Mouse (Mus musculus) forebrain, postnatal 0 days (tissue): ENCODE results near the gene Gtf2i. TPM values are rescaled to one million over a fixed set of nuclear protein-coding genes. Genes with fewer than 3 reads are reported as not detected.

Source experiments
- ATAC-seq: fragments of 200-750 bp; cut with Nextera tagmentation; 2 replicates; pipeline ENCODE4 v1.8.0; 2017; ENCODE audit warnings: mild to moderate bottlenecking, moderate library complexity
- DNase-seq: peaks from one replicate; pipeline ENCODE4 v3.0.0-alpha.2; 2015
- H3K27ac ChIP-seq: fragments of 300-500 bp; sonication (generic); 2 replicates; pipeline ENCODE4 v1.5.1; 2014; ENCODE audit warnings: low read depth, mild to moderate bottlenecking, antibody characterized with exemption, low read length, moderate library complexity, mixed read lengths
- H3K27me3 ChIP-seq: fragments of 300-500 bp; sonication (generic); 2 replicates; pipeline ENCODE4 v1.6.1; 2014; ENCODE audit warnings: mild to moderate bottlenecking, low read length, mixed read lengths; ENCODE audit not compliant: insufficient read depth
- H3K36me3 ChIP-seq: fragments of 300-500 bp; sonication (generic); 2 replicates; pipeline ENCODE4 v1.6.1; 2014; ENCODE audit warnings: mild to moderate bottlenecking, moderate library complexity; ENCODE audit not compliant: insufficient read depth
- H3K4me1 ChIP-seq: fragments of 300-500 bp; sonication (generic); 2 replicates; pipeline ENCODE4 v1.6.1; 2014; ENCODE audit warnings: antibody characterized with exemption; ENCODE audit not compliant: insufficient read depth
- H3K4me2 ChIP-seq: fragments of 300-500 bp; sonication (generic); 2 replicates; pipeline ENCODE4 v1.6.1; 2014; ENCODE audit warnings: low read depth, mild to moderate bottlenecking, moderate library complexity
- H3K4me3 ChIP-seq: fragments of 300-500 bp; sonication (generic); 2 replicates; pipeline ENCODE4 v1.5.1; 2014; ENCODE audit warnings: low read depth, low read length, mixed read lengths
- H3K9ac ChIP-seq: fragments of 300-500 bp; sonication (generic); 2 replicates; pipeline ENCODE4 v1.6.1; 2014; ENCODE audit warnings: mild to moderate bottlenecking
- H3K9me3 ChIP-seq: fragments of 300-500 bp; sonication (generic); 2 replicates; pipeline ENCODE4 v1.6.1; 2016; ENCODE audit warnings: low read length
- CTCF ChIP-seq: sonication (generic); IDR thresholded peaks from 2 replicates; pipeline ENCODE4 v1.5.1; 2016; ENCODE audit warnings: antibody characterized with exemption, control low read depth, low read depth
- WGBS: fragments of 180-500 bp; shearing (Covaris S2); extraction: QIAGEN DNeasy Blood & Tissue Kit; methylation state at CpG from one replicate; pipeline ENCODE4 v1.1.7; 2014; 5-methylcytosine and 5-hydroxymethylcytosine counted together
- polyA plus RNA-seq: library from polyadenylated mRNA; unstranded; fragments of >200 nt; fragmentation: Nextera tagmentation; extraction: Ambion mirVana; gene quantifications from 2 replicates; pipeline ENCODE4 v1.2.1, GENCODE M21; 2015
- total RNA-seq: library from RNA; depleted of rRNA; stranded (reverse); fragments of >200 nt; gene quantifications from 2 replicates; pipeline ENCODE4 v1.2.3, GENCODE M21; 2014

The Gtf2i gene
- total and polyA plus RNA-seq, 2 experiments from 2014 or later: 85.6 to 120 TPM

- WGBS: 77% methylated on average over 13 of the region's 13 CpGs
- H3K4me3 ChIP-seq: no peak overlapping the region
- ATAC-seq: no peak
- TF ChIP-seq CTCF: no peak
- no peak for DNase-seq
- no peaks in the 10 kb centered on the region for H3K27me3 ChIP-seq
- H3K4me2 ChIP-seq: no peak overlapping the region
- no peak overlapping the region for H3K9ac ChIP-seq
- no peaks in the 10 kb centered on the region for H3K4me1 ChIP-seq
- H3K36me3 ChIP-seq: no peaks in the 10 kb centered on the region
- H3K27ac ChIP-seq: no peak overlapping the region
- no peaks in the 10 kb centered on the region for H3K9me3 ChIP-seq
Observed at GRCm38 (mm10) chr5:134322355-134322754, 7.8 kb upstream of the Gtf2i start.

- ATAC-seq (no peak), DNase-seq (no peak)
- Histone ChIP-seq H3K4me2 (no peak overlapping the region), H3K9ac (no peak overlapping the region), H3K27ac (no peak overlapping the region), H3K9me3 (no peaks in the 10 kb centered on the region), H3K27me3 (no peaks in the 10 kb centered on the region), H3K36me3 (no peaks in the 10 kb centered on the region), H3K4me3 (no peak overlapping the region), H3K4me1 (no peaks in the 10 kb centered on the region)
- no peak for TF ChIP-seq CTCF
- WGBS: 75% methylated on average over 7 of the region's 7 CpGs
Observed at GRCm38 (mm10) chr5:134321699-134322098, 7.1 kb upstream of the Gtf2i start.

- DNase-seq (no peak), ATAC-seq (no peak)
- WGBS: 93% methylated on average over 6 of the region's 6 CpGs
- no peaks in the 10 kb centered on the region for H3K9me3 ChIP-seq
- no peaks in the 10 kb centered on the region for H3K4me1 ChIP-seq
- H3K4me3 ChIP-seq: no peak overlapping the region
- H3K36me3 ChIP-seq: no peaks in the 10 kb centered on the region
- H3K27me3 ChIP-seq: no peaks in the 10 kb centered on the region
- H3K4me2 ChIP-seq: no peak overlapping the region
- TF ChIP-seq CTCF: no peak
- H3K9ac ChIP-seq: no peak overlapping the region
- H3K27ac ChIP-seq: no peak overlapping the region
Observed at GRCm38 (mm10) chr5:134318903-134319302, 4.3 kb upstream of the Gtf2i start.

- Histone ChIP-seq H3K4me3 (no peak overlapping the region), H3K4me1 (0 out of 2 replicates have a peak, but pooled peaks cover 4% of the 10 kb centered on the region), H3K27me3 (no peaks in the 10 kb centered on the region), H3K9me3 (no peaks in the 10 kb centered on the region), H3K27ac (no peak overlapping the region), H3K4me2 (no peak overlapping the region), H3K9ac (no peak overlapping the region), H3K36me3 (no peaks in the 10 kb centered on the region)
- DNase-seq: peak; percentile 32
- ATAC-seq: no peak
- TF ChIP-seq CTCF: no peak
- 30% methylated on average over 7 of the region's 7 CpGs for WGBS
Observed at GRCm38 (mm10) chr5:134316721-134317120, 2.2 kb upstream of the Gtf2i start.

GRCm38 (mm10) chr5:134315623-134316350 is 1.2 kb upstream of the Gtf2i start:
- Histone ChIP-seq H3K9me3 (no peaks in the 10 kb centered on the region), H3K4me1 (0 out of 2 replicates have a peak, but pooled peaks cover 4% of the 10 kb centered on the region), H3K4me2 (peak overlapping the region; percentile 56), H3K27ac (peak overlapping the region; percentile 99), H3K4me3 (peak overlapping the region; percentile 88), H3K36me3 (0 out of 2 replicates have a peak, but pooled peaks cover under 1% of the 10 kb centered on the region), H3K9ac (peak overlapping the region; percentile 97), H3K27me3 (no peaks in the 10 kb centered on the region)
- ATAC-seq (no peak), DNase-seq (peak; percentile 73)
- TF ChIP-seq CTCF: peak; percentile 40
- whole genome bisulfite sequencing: 1% methylated on average over 25 of the region's 25 CpGs

GRCm38 (mm10) chr5:134314068-134314674 is 389 bp downstream of the Gtf2i start:
- H3K9ac ChIP-seq: peak overlapping the region; percentile 97
- H3K36me3 ChIP-seq: peaks cover 14% of the 10 kb centered on the region; the same call in 1 of the 2 replicates
- peak overlapping the region; percentile 99 for H3K27ac ChIP-seq
- DNase-seq: no peak
- H3K9me3 ChIP-seq: no peaks in the 10 kb centered on the region
- no peaks in the 10 kb centered on the region for H3K27me3 ChIP-seq
- 0 out of 2 replicates have a peak, but pooled peaks cover 4% of the 10 kb centered on the region for H3K4me1 ChIP-seq
- TF ChIP-seq CTCF: no peak
- H3K4me2 ChIP-seq: peak overlapping the region; percentile 66
- peak overlapping the region; percentile 88 for H3K4me3 ChIP-seq
- WGBS: 5% methylated on average over 46 of the region's 64 CpGs
- ATAC-seq: peak; percentile 30
